Mouse (Mus musculus) erythroblast, embryonic 14.5 days (primary cell): ENCODE data around the gene Crlf3.

Experiments used
- GATA1 ChIP-seq: IDR thresholded peaks from 2 replicates; pipeline ENCODE4 v1.6.1; 2012; ENCODE audit warnings: low read length, inconsistent platforms, mixed read lengths
- TAL1 ChIP-seq: IDR thresholded peaks from 3 replicates; pipeline ENCODE4 v1.6.1; 2012; ENCODE audit warnings: low read length, inconsistent platforms, mixed read lengths

- TF ChIP-seq GATA1 = no peak
- TF ChIP-seq TAL1 = no peak
Measured at GRCm38 (mm10) chr11:80037495-80037894, 43.3 kb downstream of the Crlf3 start.
